Mouse (Mus musculus) liver, embryonic 12.5 days (tissue): ENCODE results near the gene Gm11084. TPM values are rescaled to one million over a fixed set of nuclear protein-coding genes. Genes with fewer than 3 reads are reported as not detected.

Experiments
- microRNA-seq: library from miRNA; unstranded; fragments of <30 nt; microRNA quantifications from one replicate; pipeline ENCODE4, GENCODE M21; 2017
- polyA plus RNA-seq: library from polyadenylated mRNA; unstranded; fragments of >200 nt; fragmentation: Nextera tagmentation; extraction: Ambion mirVana; gene quantifications from 2 replicates; pipeline ENCODE4 v1.2.1, GENCODE M21; 2016

Gene Gm11084
- polyA plus RNA-seq, 1 experiment from 2014 or later, result not detected

Small RNAs within 50 kb of the gene (microRNA-seq; reads per million reads assigned to microRNA genes)
- gene Gm25960, result not detected

Other genes starting within 250 kb of the Gm11084 start
- gene Sp3, start 6.3 kb downstream of the Gm11084 start, polyA plus RNA-seq, result 45.2 and 47.6 TPM in 2 replicates
- gene Ola1, start 232.2 kb upstream of the Gm11084 start, polyA plus RNA-seq, result 72.7 and 77.3 TPM in 2 replicates